ENCODE assay signal across 8 mouse cellular contexts in the genomic region with DNA sequence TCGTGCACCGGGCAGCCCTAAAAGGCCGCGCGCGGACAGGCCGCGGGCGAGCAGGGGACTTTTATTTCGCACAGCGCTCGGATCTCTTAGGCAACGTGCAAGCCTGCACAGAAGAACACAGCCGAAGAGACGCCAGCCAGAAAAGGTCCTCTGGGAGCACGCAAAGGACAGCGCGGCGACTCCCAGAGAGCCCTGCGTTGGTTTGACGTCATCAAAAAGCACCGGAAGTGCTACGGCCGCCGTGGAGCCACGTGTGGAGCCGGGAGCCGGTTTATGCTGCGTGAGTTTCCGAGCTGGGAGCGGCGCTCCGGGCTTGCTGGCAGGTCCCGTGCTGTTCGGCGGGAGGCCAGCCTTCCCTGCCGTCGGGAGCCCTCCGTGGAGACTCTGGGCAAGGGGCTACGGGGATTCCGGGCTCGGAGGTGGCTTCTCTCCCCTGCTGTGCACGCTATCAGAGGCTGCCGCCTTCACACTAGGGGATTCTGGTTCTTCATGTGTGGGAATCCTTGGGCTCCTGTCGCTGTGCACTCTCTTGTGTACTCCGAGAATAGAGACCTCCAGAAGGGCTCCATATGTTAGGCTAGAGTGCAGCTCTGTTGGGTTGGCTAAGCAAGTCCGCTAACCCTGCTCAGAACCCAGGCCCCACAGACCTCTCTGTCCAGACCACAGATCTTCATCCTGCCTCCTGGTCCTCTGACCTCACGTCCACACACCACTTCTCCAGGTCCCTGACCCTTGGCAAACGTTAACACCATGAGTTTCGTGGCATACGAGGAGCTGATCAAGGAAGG. TPM values are rescaled to one million over a fixed set of nuclear protein-coding genes. Genes with fewer than 3 reads are reported as not detected.
DNase-seq lines count a peak whose midpoint lies in the region.

A gene (plus strand): TSS at position 224 of the 788 bp plus-strand sequence.

- intact Hi-C loops in left cerebral cortex, postnatal 25 days (cut with DNase I) = no loop called here

- peak; percentile 83 to 85 for DNase-seq in adrenal gland, adult 18-20 months (ENCODE audit: low spot score in 2 of 2)
- DNase-seq in embryo, embryonic 10 days (ENCODE audit: low spot score) = peak; percentile 98
- peak; percentile 92 for DNase-seq in gastrocnemius, postnatal 10 days
- DNase-seq in hindlimb bud, embryonic 11.5 days (ENCODE audit: extremely low spot score, low read depth, low spot score) = peak; percentile 76
- DNase-seq in left cerebral cortex, postnatal 25 days (ENCODE audit: low spot score in 2 of 2) = peak; percentile 90 to 92
- peak; percentile 95 for DNase-seq in mesoderm, embryonic 11.5 days (ENCODE audit: low read depth, low spot score)
- DNase-seq in right cerebral cortex, postnatal 25 days = peak; percentile 88
- peak; percentile 80 to 91 for DNase-seq in urinary bladder, postnatal 36 days (ENCODE audit: low spot score in 2 of 2)

RNA-seq across cellular contexts. Expression of the gene that starts here (rescaled TPM):
- 10 to 100 TPM; 16.3 to 20.1 TPM for total RNA-seq in adrenal gland, adult 18-20 months (2021)
- total RNA-seq in gastrocnemius, postnatal 10 days (2021) = 1 to 10 TPM; 3.8 to 5.4 TPM
- total RNA-seq in left cerebral cortex, postnatal 25 days (2021) = 10 to 100 TPM; 17.1 to 17.4 TPM

Comparison
In these comparisons a context has a peak if more than half of its experiments do, and no peak if none do; other contexts are left out.
1. Peak in every context shown above with its lines: DNase-seq.